Mouse (Mus musculus) B cell, adult 2 months (primary cell): ENCODE results near the gene Mrap2.
"Not testable (repeated sequence)": the region's sequence is repeated elsewhere in the genome, so short reads cannot be mapped to it uniquely, and the experiment has no call there.

Experiments used
- DNase-seq, 2 experiments: peaks; one replicate each; pipeline ENCODE4 v3.0.0; 2022

The Mrap2 gene

DNA sequence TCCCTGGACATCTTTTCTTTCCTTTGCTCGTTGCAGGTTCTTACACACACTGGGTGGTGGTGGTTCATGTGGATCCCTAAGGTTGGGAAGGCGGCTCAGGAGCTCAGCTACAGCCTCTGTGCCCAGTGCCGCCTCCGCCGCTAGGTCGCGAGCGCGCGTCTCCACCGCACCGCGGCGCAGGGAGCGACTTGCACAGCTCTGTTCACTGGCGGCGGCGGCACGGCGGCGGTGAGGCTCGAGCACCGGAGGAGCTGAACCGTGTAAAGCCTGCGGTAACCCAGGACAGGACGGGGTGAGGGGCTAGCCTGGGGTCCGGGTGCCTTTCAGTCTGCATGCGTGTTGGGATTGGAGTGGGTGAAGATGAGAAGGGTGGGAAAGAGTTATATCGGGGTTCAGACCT is at the start of gene Mrap2:
TSS of gene Mrap2 (plus strand) at position 201 of the 400 bp plus-strand sequence.
- peak in 1 of 2 experiments; percentile 1 for DNase-seq

DNA sequence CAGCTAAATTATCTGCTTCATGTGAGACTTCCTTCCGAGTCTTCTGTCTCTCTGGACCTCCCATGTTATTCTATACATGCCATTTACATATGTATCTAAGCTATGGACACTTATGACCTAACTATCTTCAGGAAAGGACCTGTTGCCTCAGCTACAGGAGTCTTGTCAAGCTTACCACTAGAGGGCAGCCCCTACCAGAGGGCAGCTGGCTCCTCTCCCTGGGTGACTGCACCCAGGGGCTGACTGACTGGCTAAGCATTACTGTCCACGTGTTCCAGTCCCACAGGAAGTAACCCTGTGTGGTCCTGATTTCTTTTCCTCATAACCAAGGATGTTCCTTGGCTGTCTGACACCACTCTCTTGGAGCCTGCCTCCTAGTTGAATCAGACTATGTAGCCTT is 46.1 kb upstream of the Mrap2 start:
- peak; percentile 32 to 41 for DNase-seq

GRCm38 (mm10) chr9:87115019-87115418 is 29.1 kb upstream of the Mrap2 start:
- DNase-seq = no peak

DNA sequence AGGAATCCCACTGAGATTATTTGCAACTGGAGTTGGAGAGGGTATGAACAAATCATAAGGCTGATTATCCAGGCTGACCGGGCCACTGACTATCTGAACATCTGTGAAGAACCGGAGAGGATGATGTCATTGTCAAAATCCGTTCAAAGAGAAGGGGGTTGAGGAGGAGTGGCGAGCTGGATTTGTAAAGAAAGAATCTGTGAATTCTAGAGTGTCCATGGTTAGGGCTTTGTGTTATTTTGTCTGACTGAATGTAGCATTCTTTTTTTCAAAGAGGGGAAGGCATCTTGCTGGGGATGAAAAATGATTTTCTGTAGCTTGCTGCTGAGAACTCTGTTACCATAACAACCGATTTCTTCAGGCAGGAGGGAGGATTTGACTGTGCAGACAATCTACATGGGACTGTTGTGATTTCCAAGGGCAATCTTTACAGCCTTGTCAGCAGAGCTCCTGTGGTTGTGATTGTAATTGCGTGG is 28.6 kb upstream of the Mrap2 start:
- DNase-seq = no peak

GRCm38 (mm10) chr9:87115978-87116377 is 28.1 kb upstream of the Mrap2 start:
- DNase-seq = no peak

DNA sequence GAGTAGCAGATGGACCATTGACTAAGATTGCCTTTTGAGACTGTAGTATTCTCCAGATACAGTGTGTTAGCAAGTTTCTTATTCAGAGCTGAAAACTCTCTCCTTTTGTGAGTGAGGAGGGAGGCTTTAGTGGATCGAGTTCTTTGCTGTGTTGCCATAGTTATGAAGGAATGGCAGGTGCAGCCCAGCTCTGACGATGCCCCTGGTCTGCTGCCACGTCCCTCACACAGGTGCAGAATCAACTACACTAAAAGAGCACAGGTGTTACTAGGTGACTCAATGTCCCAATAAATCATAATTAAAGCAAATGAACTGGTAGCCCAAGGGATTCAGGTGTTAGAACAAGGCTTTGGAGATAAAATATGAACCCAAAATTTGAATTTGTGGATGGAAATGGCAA is 25.1 kb upstream of the Mrap2 start:
- no peak for DNase-seq

- DNase-seq = no peak
Measured at GRCm38 (mm10) chr9:87121956-87122493, 22.1 kb upstream of the Mrap2 start.

- DNase-seq = not testable (repeated sequence)
Measured at GRCm38 (mm10) chr9:87127046-87127445, 17.1 kb upstream of the Mrap2 start.

DNA sequence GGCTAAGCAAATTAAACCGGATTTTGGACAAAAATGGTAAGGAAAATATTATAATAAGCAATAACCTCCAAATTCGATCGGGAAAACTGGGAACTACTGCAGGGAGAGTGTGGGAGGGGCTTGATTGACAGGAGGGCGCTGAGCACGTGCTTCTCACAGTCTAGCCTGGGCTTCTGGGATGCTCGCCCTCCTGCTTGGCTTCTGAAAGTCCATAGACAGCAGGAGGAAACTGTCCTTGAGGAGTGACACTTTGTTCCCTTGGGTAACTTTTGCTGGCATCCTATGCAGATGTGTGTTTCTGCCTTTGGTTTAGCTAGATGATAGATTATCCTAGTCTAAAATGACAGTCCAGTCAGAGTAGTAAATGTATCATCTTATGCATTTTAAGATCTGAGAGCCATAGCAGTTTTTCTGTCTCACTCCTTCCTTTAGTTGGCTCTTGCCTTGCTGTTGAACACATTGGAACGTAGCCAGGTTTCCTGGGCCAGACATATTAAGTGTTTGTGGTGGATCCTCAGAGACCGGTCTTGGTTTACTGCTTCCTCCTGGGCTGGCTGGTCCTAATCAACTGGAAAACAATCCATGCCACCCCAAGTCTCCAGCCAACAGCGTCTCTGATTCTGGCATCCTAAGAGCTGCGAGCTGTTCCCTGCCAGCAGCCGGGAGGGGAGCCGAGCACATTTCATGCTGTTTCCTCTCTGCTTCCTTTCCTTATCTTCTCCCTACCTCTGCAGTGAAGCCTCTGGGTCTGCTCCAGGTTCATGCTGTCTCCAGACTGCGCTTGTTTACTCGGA is 8.1 kb upstream of the Mrap2 start:
- no peak for DNase-seq

- DNase-seq = no peak
Measured at GRCm38 (mm10) chr9:87143076-87143475, 1.0 kb upstream of the Mrap2 start.

DNA sequence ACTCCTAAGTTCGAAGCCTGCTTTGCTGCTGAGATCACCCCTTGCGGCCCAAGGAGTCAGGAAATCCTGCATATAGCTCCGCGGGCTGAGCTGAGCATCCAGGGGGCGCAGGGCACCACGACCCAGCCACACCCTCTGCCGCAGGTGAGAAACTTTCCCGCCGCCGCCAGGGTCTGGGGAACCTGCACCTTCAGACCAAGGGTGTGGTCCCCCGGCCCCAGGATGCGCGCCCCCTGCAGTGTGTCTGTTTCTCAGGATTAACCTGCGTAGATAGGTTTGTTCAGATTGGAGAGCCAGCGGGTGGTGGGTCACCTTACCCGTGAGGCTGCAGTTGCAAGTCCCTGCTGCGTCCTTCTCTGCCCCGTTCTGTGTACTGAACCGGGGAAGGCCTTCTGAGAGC is 426 bp downstream of the Mrap2 start:
- peak; percentile 1 for DNase-seq

GRCm38 (mm10) chr9:87145180-87145579 is 1.1 kb downstream of the Mrap2 start:
- no peak for DNase-seq

DNA sequence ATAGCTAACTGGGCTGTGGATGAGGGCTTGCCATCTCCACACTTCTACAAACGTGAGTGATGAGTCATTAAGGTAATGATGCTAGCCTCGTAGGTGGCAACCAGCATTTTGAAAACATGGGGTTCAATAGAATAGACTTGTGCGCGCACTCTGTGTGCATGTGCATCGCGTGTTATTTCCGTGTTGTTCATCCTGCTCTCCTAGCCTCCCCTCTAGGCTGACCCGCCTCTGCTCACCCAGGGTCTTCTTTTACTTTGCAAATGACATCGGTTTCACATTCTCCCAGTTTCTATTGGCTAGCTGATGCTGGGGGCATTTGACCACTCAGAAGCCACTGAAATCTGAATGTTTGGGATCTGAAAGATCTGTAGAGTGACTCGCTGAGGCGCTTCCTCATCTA is 1.6 kb downstream of the Mrap2 start:
- DNase-seq = no peak

DNA sequence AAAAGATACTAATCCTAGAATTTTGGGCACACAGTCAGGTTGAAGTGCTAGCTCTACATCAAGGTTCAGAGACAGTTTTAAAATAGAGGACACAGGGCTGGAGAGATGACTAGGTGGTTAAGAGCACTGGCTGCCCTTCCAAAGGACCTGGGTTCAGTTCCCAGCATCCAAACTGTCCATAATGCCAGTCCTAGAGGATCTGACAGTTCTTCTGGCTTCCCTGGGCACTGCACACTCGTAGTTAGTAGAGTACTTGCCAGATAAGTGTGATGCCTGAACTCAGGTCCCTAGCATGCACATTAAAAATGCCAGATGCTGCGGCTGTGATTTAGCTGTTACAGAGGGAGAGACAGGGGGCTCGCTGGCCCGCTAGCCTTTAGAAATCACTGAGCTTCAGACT is 2.3 kb downstream of the Mrap2 start:
- DNase-seq = no peak

DNA sequence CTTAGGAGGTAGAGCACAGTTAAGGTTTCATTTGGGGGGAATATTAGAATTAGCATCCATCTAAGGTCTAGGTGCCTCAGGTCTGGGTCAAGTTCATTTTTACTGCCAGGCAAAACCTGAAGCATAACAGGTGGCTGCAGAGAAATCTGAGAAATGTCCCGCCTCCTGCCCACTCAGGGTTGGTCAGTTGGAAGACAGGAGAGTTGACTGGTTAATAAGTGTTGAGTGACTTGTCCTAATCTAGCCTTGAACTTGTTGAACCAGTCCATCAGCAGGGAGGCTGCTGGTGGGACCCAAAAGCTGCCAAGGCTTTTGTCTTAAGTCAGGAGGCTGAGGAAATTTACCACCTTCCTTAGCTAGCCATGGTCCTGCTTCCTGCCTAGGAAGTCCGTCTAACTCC is 3.8 kb downstream of the Mrap2 start:
- DNase-seq = no peak

GRCm38 (mm10) chr9:87152641-87153325 is 8.7 kb downstream of the Mrap2 start:
- no peak for DNase-seq

DNA sequence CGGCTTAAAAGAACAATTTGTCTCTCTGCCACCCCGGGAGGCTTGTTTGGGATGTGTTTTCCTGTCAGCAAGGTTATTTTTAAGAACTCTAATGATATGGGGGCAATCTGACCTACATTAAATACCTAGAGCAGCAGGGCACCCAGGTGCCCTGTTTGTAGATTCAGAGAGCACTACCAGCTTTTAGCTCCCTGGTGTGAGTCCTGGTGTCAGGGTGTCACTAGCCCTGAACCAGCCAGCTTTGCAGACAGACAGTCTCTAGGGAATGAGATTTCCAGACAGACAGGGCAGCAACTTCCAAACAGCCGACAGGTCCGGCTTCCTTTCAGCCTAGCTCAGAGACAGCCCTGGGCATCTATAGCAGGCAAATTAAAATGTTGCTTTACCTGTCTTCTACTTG is 18.5 kb downstream of the Mrap2 start:
- DNase-seq = no peak

DNA sequence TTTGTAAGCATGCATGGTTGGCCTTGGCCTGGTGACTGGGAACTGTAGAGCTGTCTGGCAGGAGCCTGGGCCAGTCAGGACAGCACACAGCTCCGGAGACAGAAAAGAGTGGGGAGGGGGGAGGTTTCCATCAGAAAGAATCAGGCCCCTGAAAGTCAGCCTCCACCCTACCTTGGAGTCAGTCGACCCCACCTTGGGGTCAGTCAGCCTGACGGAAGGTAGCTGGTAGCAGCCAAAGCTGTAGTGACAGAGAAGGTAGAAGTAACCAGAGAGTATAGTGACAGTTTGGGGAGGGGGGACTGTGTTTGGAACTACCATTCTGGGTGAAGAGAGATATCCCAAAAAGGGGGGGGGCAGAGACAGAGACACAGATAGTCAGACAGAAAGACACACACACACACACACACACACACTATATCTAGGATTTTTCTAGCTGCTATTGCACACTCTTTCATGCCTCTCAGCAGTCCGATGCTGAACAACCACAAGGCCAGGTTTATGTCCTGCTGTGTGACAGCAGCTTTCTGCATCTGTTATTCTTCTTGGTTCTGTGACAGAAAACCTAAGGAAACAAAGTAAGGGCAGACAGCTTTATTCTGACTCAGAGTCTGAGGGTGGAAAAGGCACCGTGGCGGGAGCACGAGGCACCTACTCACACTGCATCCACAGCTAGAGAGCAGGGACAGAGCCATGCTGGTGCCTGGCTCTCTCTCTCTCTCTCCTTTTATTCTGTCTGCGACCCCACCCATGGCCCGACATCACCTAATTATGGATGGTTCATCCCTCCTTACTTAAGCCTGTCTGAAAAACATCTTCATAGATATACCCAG is 23.1 kb downstream of the Mrap2 start:
- no peak for DNase-seq

DNA sequence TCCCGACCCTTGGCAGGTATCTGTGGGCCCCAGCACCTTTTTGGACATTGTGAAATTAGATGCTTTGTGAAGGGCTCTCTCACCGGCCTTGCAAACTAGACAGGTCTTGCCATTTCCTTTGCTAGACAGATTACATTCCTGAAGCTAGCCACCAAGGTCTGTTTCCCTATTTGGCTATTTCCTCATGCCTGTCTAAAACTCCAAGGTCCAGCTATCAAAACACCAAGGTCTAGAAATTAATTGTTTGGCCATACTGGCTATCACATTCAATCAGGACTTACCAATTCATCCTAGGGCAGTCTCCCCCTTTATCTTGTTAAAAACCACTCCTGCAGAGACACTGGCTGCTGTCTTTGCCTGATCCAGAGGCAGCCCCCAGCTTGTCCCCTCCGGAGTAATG is 23.9 kb downstream of the Mrap2 start:
- no peak for DNase-seq

GRCm38 (mm10) chr9:87169144-87169543 is 25.0 kb downstream of the Mrap2 start:
- DNase-seq = no peak

- no peak for DNase-seq
Measured at GRCm38 (mm10) chr9:87170891-87171290, 26.8 kb downstream of the Mrap2 start.

GRCm38 (mm10) chr9:87171517-87171916 is 27.4 kb downstream of the Mrap2 start:
- DNase-seq = no peak

- no peak for DNase-seq
Measured at GRCm38 (mm10) chr9:87178534-87178933, 34.4 kb downstream of the Mrap2 start.
